Mouse (Mus musculus): ENCODE measurements around the gene Olfr728. TPM values are rescaled to one million over a fixed set of nuclear protein-coding genes. Genes with fewer than 3 reads are reported as not detected.

The Olfr728 gene
- not detected in 2 replicates for polyA plus RNA-seq (2014; fragmentation: Nextera tagmentation; extraction: Ambion mirVana)

GRCm38 (mm10) chr14:50142580-50142979 is at the start of gene Olfr728:
Gene Olfr728, minus strand, starts transcription at chr14:50142680.
- Histone ChIP-seq H3K4me3 (replicated peaks; ENCODE audit: low read depth, low read length) (no peak within 1 kb of the TSS), H3K27me3 (ENCODE audit: control insufficient read depth, insufficient read depth, low read length) (no peaks in the 10 kb centered on the region), H3K9ac (replicated peaks; ENCODE audit: low read length) (no peak within 1 kb of the TSS), H3K4me1 (ENCODE audit: control insufficient read depth, insufficient read depth, low read length) (no peaks in the 10 kb centered on the region), H3K27ac (replicated peaks; ENCODE audit: low read depth, low read length) (no peak within 1 kb of the TSS), H3K4me2 (ENCODE audit: low read length) (no peak within 1 kb of the TSS), H3K9me3 (ENCODE audit: control insufficient read depth, low read length) (no peaks in the 10 kb centered on the region), H3K36me3 (ENCODE audit: control insufficient read depth, insufficient read depth, low read length) (no peaks in the 10 kb centered on the region)
- no peak for ATAC-seq (ENCODE audit: low FRiP score, low TSS enrichment)
- DNase-seq, result no peak
- 95% methylated on average over 5 of the region's 5 CpGs for WGBS

DNA sequence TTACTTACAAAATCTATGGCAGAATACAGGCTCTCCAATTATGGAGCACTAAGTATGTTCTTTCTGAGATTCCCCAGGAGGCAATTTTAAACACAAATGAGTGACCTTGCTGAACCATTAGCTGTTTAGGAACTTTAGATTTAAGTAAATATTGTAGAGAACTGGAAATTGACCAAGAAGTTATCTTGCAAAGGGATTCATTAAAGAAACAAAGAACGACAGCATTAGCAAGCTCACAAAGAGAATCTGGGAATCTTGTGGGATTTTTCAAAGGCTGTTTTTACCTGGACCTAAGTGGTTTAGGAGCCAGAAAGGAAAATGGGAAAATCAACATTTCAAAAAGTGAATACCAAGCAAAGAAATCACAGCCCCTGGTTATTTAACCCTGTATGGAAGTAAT is 45.6 kb upstream of the Olfr728 start, which contains the start of gene Olfr730:
Gene Olfr730, minus strand, starts transcription at position 101 of the 400 bp plus-strand sequence.
- H3K9me3 ChIP-seq (ENCODE audit: control insufficient read depth, low read length), result no peaks in the 10 kb centered on the region
- no peaks in the 10 kb centered on the region for H3K4me1 ChIP-seq (ENCODE audit: control insufficient read depth, insufficient read depth, low read length)
- 60% methylated on average over 1 of the region's 1 CpGs for WGBS
- ATAC-seq (ENCODE audit: low FRiP score, low TSS enrichment), result no peak
- H3K9ac ChIP-seq (replicated peaks; ENCODE audit: low read length), result no peak within 1 kb of the TSS
- no peak within 1 kb of the TSS for H3K4me2 ChIP-seq (ENCODE audit: low read length)
- H3K4me3 ChIP-seq (replicated peaks; ENCODE audit: low read depth, low read length), result no peak within 1 kb of the TSS
- no peaks in the 10 kb centered on the region for H3K36me3 ChIP-seq (ENCODE audit: control insufficient read depth, insufficient read depth, low read length)
- no peak for DNase-seq
- no peaks in the 10 kb centered on the region for H3K27me3 ChIP-seq (ENCODE audit: control insufficient read depth, insufficient read depth, low read length)
- no peak within 1 kb of the TSS for H3K27ac ChIP-seq (replicated peaks; ENCODE audit: low read depth, low read length)

DNA sequence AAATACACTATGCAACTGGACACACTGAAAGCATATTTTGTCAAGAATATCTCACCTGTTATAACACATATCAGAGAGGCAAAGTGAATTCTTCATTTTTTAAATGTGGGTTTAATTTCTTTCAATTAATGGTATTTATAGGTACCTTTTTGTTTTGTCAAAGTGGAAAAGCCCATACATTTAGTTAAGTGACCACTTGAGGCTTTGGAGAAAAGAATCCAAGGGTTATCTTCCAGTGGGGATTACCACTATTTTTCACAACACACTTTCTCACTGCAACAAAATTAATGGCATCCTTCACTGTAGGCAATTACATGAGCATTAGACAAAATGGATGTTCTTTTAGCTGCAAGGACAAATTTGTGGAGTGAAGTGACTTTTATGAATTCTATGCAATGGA is 10.3 kb upstream of the Olfr728 start, which contains the start of gene Olfr729:
Gene Olfr729, minus strand, starts transcription at position 101 of the 400 bp plus-strand sequence.
- Histone ChIP-seq H3K4me3 (replicated peaks; ENCODE audit: low read depth, low read length) (no peak within 1 kb of the TSS), H3K36me3 (ENCODE audit: control insufficient read depth, insufficient read depth, low read length) (no peaks in the 10 kb centered on the region), H3K4me2 (ENCODE audit: low read length) (no peak within 1 kb of the TSS), H3K27me3 (ENCODE audit: control insufficient read depth, insufficient read depth, low read length) (no peaks in the 10 kb centered on the region), H3K27ac (replicated peaks; ENCODE audit: low read depth, low read length) (no peak within 1 kb of the TSS), H3K4me1 (ENCODE audit: control insufficient read depth, insufficient read depth, low read length) (no peaks in the 10 kb centered on the region), H3K9ac (replicated peaks; ENCODE audit: low read length) (no peak within 1 kb of the TSS), H3K9me3 (ENCODE audit: control insufficient read depth, low read length) (no peaks in the 10 kb centered on the region)
- ATAC-seq (ENCODE audit: low FRiP score, low TSS enrichment) (no peak), DNase-seq (no peak)

DNA sequence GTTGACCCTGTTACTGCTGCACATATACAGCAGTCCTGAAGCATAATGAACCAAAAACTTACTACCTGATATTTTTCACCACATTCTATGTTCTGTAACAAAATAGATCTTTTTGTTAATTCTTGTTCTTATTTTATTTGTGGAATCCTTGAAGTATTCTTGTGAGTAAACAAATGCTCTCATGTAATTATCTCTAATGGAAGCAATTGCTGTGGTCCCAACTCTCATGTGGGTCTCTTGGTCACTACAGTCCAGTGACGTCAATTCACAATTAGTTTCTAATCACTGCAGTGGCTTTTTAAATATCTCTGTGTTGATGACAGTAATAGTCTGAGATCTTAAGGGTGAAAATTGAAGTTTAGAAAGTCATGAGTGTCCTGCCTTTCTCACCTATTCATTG is 19.6 kb downstream of the Olfr728 start, which contains the start of gene Olfr727:
Gene Olfr727, plus strand, starts transcription at position 301 of the 400 bp plus-strand sequence.
- no peaks in the 10 kb centered on the region for H3K36me3 ChIP-seq (ENCODE audit: control insufficient read depth, insufficient read depth, low read length)
- H3K9ac ChIP-seq (replicated peaks; ENCODE audit: low read length), result no peak within 1 kb of the TSS
- WGBS, result 89% methylated on average over 1 of the region's 1 CpGs
- no peak for DNase-seq
- no peak for ATAC-seq (ENCODE audit: low FRiP score, low TSS enrichment)
- H3K4me2 ChIP-seq (ENCODE audit: low read length), result no peak within 1 kb of the TSS
- no peak within 1 kb of the TSS for H3K4me3 ChIP-seq (replicated peaks; ENCODE audit: low read depth, low read length)
- no peaks in the 10 kb centered on the region for H3K9me3 ChIP-seq (ENCODE audit: control insufficient read depth, low read length)
- H3K27me3 ChIP-seq (ENCODE audit: control insufficient read depth, insufficient read depth, low read length), result no peaks in the 10 kb centered on the region
- H3K4me1 ChIP-seq (ENCODE audit: control insufficient read depth, insufficient read depth, low read length), result no peaks in the 10 kb centered on the region
- no peak within 1 kb of the TSS for H3K27ac ChIP-seq (replicated peaks; ENCODE audit: low read depth, low read length)

- DNase-seq (no peak), ATAC-seq (ENCODE audit: low FRiP score, low TSS enrichment) (no peak)
- no peak within 1 kb of the TSS for H3K9ac ChIP-seq (replicated peaks; ENCODE audit: low read length)
- H3K27ac ChIP-seq (replicated peaks; ENCODE audit: low read depth, low read length), result no peak within 1 kb of the TSS
- no peaks in the 10 kb centered on the region for H3K9me3 ChIP-seq (ENCODE audit: control insufficient read depth, low read length)
- H3K36me3 ChIP-seq (ENCODE audit: control insufficient read depth, insufficient read depth, low read length), result no peaks in the 10 kb centered on the region
- no peaks in the 10 kb centered on the region for H3K4me1 ChIP-seq (ENCODE audit: control insufficient read depth, insufficient read depth, low read length)
- no peak within 1 kb of the TSS for H3K4me3 ChIP-seq (replicated peaks; ENCODE audit: low read depth, low read length)
- H3K27me3 ChIP-seq (ENCODE audit: control insufficient read depth, insufficient read depth, low read length), result no peaks in the 10 kb centered on the region
- H3K4me2 ChIP-seq (ENCODE audit: low read length), result no peak within 1 kb of the TSS
- WGBS, result 72% methylated on average over 1 of the region's 1 CpGs
Measured at GRCm38 (mm10) chr14:50090853-50091252, 51.6 kb downstream of the Olfr728 start, which contains the start of gene Olfr726. Gene Olfr726, minus strand, starts transcription at chr14:50090953.

Other genes starting within 250 kb of the Olfr728 start
- gene Olfr722, start 240.7 kb downstream of the Olfr728 start, polyA plus RNA-seq (2014; fragmentation: Nextera tagmentation; extraction: Ambion mirVana), result not detected in 2 replicates
- gene Olfr723, start 210.9 kb downstream of the Olfr728 start, polyA plus RNA-seq (2014; fragmentation: Nextera tagmentation; extraction: Ambion mirVana), result not detected in 2 replicates
- not detected in 2 replicates for gene Olfr724, start 179.4 kb downstream of the Olfr728 start, polyA plus RNA-seq (2014; fragmentation: Nextera tagmentation; extraction: Ambion mirVana)
- not detected in 2 replicates for gene Olfr725, start 102.3 kb downstream of the Olfr728 start, polyA plus RNA-seq (2014; fragmentation: Nextera tagmentation; extraction: Ambion mirVana)
- not detected in 2 replicates for gene Olfr726, start 51.7 kb downstream of the Olfr728 start, polyA plus RNA-seq (2014; fragmentation: Nextera tagmentation; extraction: Ambion mirVana)
- not detected in 2 replicates for gene Olfr727, start 19.5 kb downstream of the Olfr728 start, polyA plus RNA-seq (2014; fragmentation: Nextera tagmentation; extraction: Ambion mirVana)
- gene Olfr729, start 10.2 kb upstream of the Olfr728 start, polyA plus RNA-seq (2014; fragmentation: Nextera tagmentation; extraction: Ambion mirVana), result not detected in 2 replicates
- not detected in 2 replicates for gene Olfr730, start 45.5 kb upstream of the Olfr728 start, polyA plus RNA-seq (2014; fragmentation: Nextera tagmentation; extraction: Ambion mirVana)
- gene Olfr731, start 99.2 kb upstream of the Olfr728 start, polyA plus RNA-seq (2014; fragmentation: Nextera tagmentation; extraction: Ambion mirVana), result not detected in 2 replicates
- gene Olfr732, start 141.5 kb upstream of the Olfr728 start, polyA plus RNA-seq (2014; fragmentation: Nextera tagmentation; extraction: Ambion mirVana), result not detected in 2 replicates
- gene Olfr733, start 158.8 kb upstream of the Olfr728 start, polyA plus RNA-seq (2014; fragmentation: Nextera tagmentation; extraction: Ambion mirVana), result not detected in 2 replicates
- not detected in 2 replicates for gene Olfr734, start 184.1 kb upstream of the Olfr728 start, polyA plus RNA-seq (2014; fragmentation: Nextera tagmentation; extraction: Ambion mirVana)
- gene Olfr735, start 206.2 kb upstream of the Olfr728 start, polyA plus RNA-seq (2014; fragmentation: Nextera tagmentation; extraction: Ambion mirVana), result not detected in 2 replicates
- not detected in 2 replicates for gene Tlr11, start 215.2 kb upstream of the Olfr728 start, polyA plus RNA-seq (2014; fragmentation: Nextera tagmentation; extraction: Ambion mirVana)
- not detected in 2 replicates for gene Olfr736, start 238.5 kb upstream of the Olfr728 start, polyA plus RNA-seq (2014; fragmentation: Nextera tagmentation; extraction: Ambion mirVana)